In the genomic region with DNA sequence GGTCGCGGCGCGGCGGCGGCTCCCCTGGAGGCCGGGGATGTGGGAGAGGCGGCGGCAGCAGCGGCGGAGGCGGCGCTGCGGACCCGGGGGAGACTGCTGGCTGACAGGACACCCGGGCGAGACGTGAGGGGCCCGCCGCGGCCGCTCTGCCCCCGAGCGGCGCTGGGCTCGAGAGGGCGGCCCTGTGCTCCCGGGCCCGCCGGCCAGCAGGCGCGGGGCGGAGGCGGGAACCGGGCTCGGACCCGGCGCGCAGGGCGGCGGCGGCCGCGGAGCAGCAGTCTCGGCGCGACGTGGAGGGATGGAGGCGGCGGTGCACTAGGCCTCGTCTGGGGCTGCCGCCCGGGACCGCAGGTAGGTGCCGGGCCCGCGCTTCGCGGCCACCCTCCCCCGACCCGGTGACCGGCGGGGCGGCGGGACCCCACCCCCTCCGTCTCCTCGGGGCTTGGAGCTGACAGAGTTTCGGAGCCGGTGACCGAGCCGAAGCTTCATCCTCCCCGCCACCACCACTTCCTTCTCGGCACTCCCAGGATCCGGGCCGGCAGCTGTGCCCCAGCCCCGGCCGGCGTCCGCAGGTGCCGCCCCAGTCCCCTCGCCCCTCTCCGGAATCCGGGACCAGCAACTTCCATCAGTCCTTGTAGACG, we compare ENCODE assay signal across 8 mouse cellular contexts. TPM values are rescaled to one million over a fixed set of nuclear protein-coding genes. Genes with fewer than 3 reads are reported as not detected.
DNase-seq lines count a peak whose midpoint lies in the region; ATAC-seq and TF ChIP-seq lines count a peak whose summit lies in the region.

A gene (plus strand): TSS at position 261 of the 641 bp plus-strand sequence.

- dilution Hi-C loops in CH12.LX (cut with MboI; ENCODE audit: extremely low pct_ligation_motif_present, extremely low pct_unique_long_range_greater_than_20kb, low sequenced_read_pairs), result no loop called here

- H3K36me3 ChIP-seq in CH12.LX (replicated peaks in 1 of 2; ENCODE audit: control insufficient read depth in 1 of 2, insufficient read depth in 1 of 2, low read length in 1 of 2), result no peaks in the 10 kb centered on the region
- no peaks in the 10 kb centered on the region for H3K36me3 ChIP-seq in forebrain, embryonic 13.5 days (ENCODE audit: poor library complexity, severe bottlenecking)
- H3K36me3 ChIP-seq in neural tube, embryonic 15.5 days, result no peaks in the 10 kb centered on the region

- WGBS in forebrain, embryonic 13.5 days, result under 1% methylated on average over 30 of the region's 84 CpGs
- WGBS in lung, adult 2 months, result under 1% methylated on average over 55 of the region's 84 CpGs
- under 1% methylated on average over 34 of the region's 84 CpGs for WGBS in neural tube, embryonic 15.5 days

- DNase-seq in CH12.LX (ENCODE audit: extremely low read depth), result peak; percentile 45
- DNase-seq in heart, postnatal 10 days, result peak; percentile 71 to 75
- peak; percentile 67 to 80 for DNase-seq in kidney, postnatal 4 days
- peak; percentile 75 for DNase-seq in lung, adult 2 months
- peak; percentile 51 for DNase-seq in thymus, postnatal 0 days (ENCODE audit: low spot score)

- peak within 1 kb of the TSS; percentile 88 for H3K4me2 ChIP-seq in CH12.LX (ENCODE audit: insufficient read depth, low read depth, poor library complexity, severe bottlenecking)
- H3K4me2 ChIP-seq in forebrain, embryonic 13.5 days, result peak within 1 kb of the TSS; percentile 66
- peak within 1 kb of the TSS; percentile 70 for H3K4me2 ChIP-seq in neural tube, embryonic 15.5 days

- TF ChIP-seq CTCF in CH12.LX (conservative IDR thresholded peaks at IDR 0.05 in 1 of 2, IDR thresholded peaks at IDR 0.05 in 1 of 2; ENCODE audit: low read depth in 2 of 2, low read length in 2 of 2), result no peak
- TF ChIP-seq CTCF in lung, adult 2 months (IDR thresholded peaks at IDR 0.05; ENCODE audit: insufficient read depth, low read length), result no peak

- no peak for TF ChIP-seq RAD21 in CH12.LX (IDR thresholded peaks at IDR 0.05; ENCODE audit: low read depth, low read length)

- intact Hi-C loops in heart, postnatal 10 days (cut with DNase I), result no loop called here

- peak within 1 kb of the TSS; percentile 71 to 99 (median 97) for H3K4me3 ChIP-seq in CH12.LX (replicated peaks in 1 of 3; ENCODE audit: low read depth in 2 of 3, low read length in 2 of 3, poor library complexity in 1 of 3)
- peak within 1 kb of the TSS; percentile 98 for H3K4me3 ChIP-seq in brown adipose tissue, adult 24 weeks (ENCODE audit: insufficient read depth, low read depth, low read length)
- H3K4me3 ChIP-seq in forebrain, embryonic 13.5 days, result peak within 1 kb of the TSS; percentile 91
- peak within 1 kb of the TSS; percentile 95 for H3K4me3 ChIP-seq in lung, adult 2 months (replicated peaks; ENCODE audit: extremely low read depth, low read depth, low read length)
- H3K4me3 ChIP-seq in neural tube, embryonic 15.5 days (replicated peaks), result peak within 1 kb of the TSS; percentile 90

- peak; percentile 34; the same call in 1 of the 2 replicates for TF ChIP-seq POLR2A in CH12.LX (IDR thresholded peaks at IDR 0.05; ENCODE audit: low read depth, low read length)
- no peak; the same call in 1 of the 2 replicates for TF ChIP-seq POLR2A in lung, adult 2 months (IDR thresholded peaks at IDR 0.05; ENCODE audit: borderline replicate concordance, extremely low read depth, low read depth, low read length)

- ATAC-seq in forebrain, embryonic 13.5 days, result peak; percentile 87
- ATAC-seq in neural tube, embryonic 15.5 days (ENCODE audit: low FRiP score), result peak; percentile 86

- peaks cover 45% of the 10 kb centered on the region for H3K79me2 ChIP-seq in CH12.LX (replicated peaks; ENCODE audit: control insufficient read depth, extremely low read depth, insufficient read depth, poor library complexity, severe bottlenecking)

- H3K27ac ChIP-seq in CH12.LX (ENCODE audit: insufficient read depth, low read depth), result peak within 1 kb of the TSS; percentile 79
- H3K27ac ChIP-seq in brown adipose tissue, adult 24 weeks (replicated peaks; ENCODE audit: low read depth, low read length), result peak within 1 kb of the TSS; percentile 98
- peak within 1 kb of the TSS; percentile 97 for H3K27ac ChIP-seq in forebrain, embryonic 13.5 days
- peak within 1 kb of the TSS; percentile 95 for H3K27ac ChIP-seq in neural tube, embryonic 15.5 days (replicated peaks)

- TF ChIP-seq EP300 in CH12.LX (IDR thresholded peaks at IDR 0.05; ENCODE audit: low read length), result no peak

- H3K27me3 ChIP-seq in CH12.LX (replicated peaks), result no peaks in the 10 kb centered on the region
- no peaks in the 10 kb centered on the region for H3K27me3 ChIP-seq in forebrain, embryonic 13.5 days
- H3K27me3 ChIP-seq in neural tube, embryonic 15.5 days (replicated peaks), result no peaks in the 10 kb centered on the region

- H3K4me1 ChIP-seq in CH12.LX (ENCODE audit: control insufficient read depth in 1 of 2, insufficient read depth in 2 of 2), result peaks cover 3 to 31% of the 10 kb centered on the region in 2 experiments; a peak in 3 of 4 replicates
- H3K4me1 ChIP-seq in brown adipose tissue, adult 24 weeks (ENCODE audit: control insufficient read depth, insufficient read depth, insufficient read length, low read length), result peaks cover 4% of the 10 kb centered on the region
- peaks cover 17% of the 10 kb centered on the region for H3K4me1 ChIP-seq in forebrain, embryonic 13.5 days
- H3K4me1 ChIP-seq in lung, adult 2 months (ENCODE audit: control insufficient read depth, insufficient read depth, low read length), result peaks cover 22% of the 10 kb centered on the region
- H3K4me1 ChIP-seq in neural tube, embryonic 15.5 days, result peaks cover 24% of the 10 kb centered on the region

- H3K9ac ChIP-seq in CH12.LX (ENCODE audit: insufficient read depth, low read depth), result peak within 1 kb of the TSS; percentile 87
- peak within 1 kb of the TSS; percentile 99 for H3K9ac ChIP-seq in forebrain, embryonic 13.5 days
- peak within 1 kb of the TSS; percentile 98 for H3K9ac ChIP-seq in neural tube, embryonic 15.5 days (replicated peaks)

- no peaks in the 10 kb centered on the region for H3K9me3 ChIP-seq in CH12.LX (replicated peaks; ENCODE audit: low read length)
- no peaks in the 10 kb centered on the region for H3K9me3 ChIP-seq in forebrain, embryonic 13.5 days (replicated peaks)
- H3K9me3 ChIP-seq in neural tube, embryonic 15.5 days (replicated peaks), result no peaks in the 10 kb centered on the region

- in situ Hi-C loops in CH12.LX (cut with MboI; ENCODE audit: low pct_ligation_motif_present, low pct_unique_long_range_greater_than_20kb, low sequenced_read_pairs), result no loop called here

TF ChIP-seq in CH12.LX, 34 proteins besides CTCF, POLR2A, EP300 and RAD21:
- TF ChIP-seq NRF1 (IDR thresholded peaks at IDR 0.05; ENCODE audit: low read depth, low read length), result no peak
- peak; percentile 99 for TF ChIP-seq UBTF (IDR thresholded peaks at IDR 0.05; ENCODE audit: low read depth, low read length)
- 0 out of 2 replicates have a peak, but pooled peaks have one; percentile 13 for TF ChIP-seq BHLHE40 (IDR thresholded peaks at IDR 0.05; ENCODE audit: low read depth, low read length)
- TF ChIP-seq MXI1 (IDR thresholded peaks at IDR 0.05; ENCODE audit: low read depth, low read length), result peak; percentile 13; the same call in 1 of the 2 replicates
- no peak for TF ChIP-seq JUN (IDR thresholded peaks at IDR 0.05; ENCODE audit: insufficient read depth, low read depth, low read length)
- TF ChIP-seq HCFC1 (IDR thresholded peaks at IDR 0.05; ENCODE audit: low read depth, low read length), result 0 out of 2 replicates have a peak, but pooled peaks have one; percentile 23
- peak; percentile 52; the same call in 1 of the 2 replicates for TF ChIP-seq IRF4 (IDR thresholded peaks at IDR 0.05; ENCODE audit: low read depth, low read length)

RNA-seq across cellular contexts. Expression of the gene that starts here (rescaled TPM):
- total RNA-seq in CH12.LX (2012; rRNA removed) (20.4 and 24.7 TPM in 2 replicates), CH12.LX (2014; rRNA removed) (37.5 and 43.5 TPM in 2 replicates)
- polyA plus RNA-seq in CH12.LX (2012; ENCODE audit: insufficient read length, low read depth), result 22.7 and 22.9 TPM in 2 replicates
- polyA plus RNA-seq in brown adipose tissue, adult 24 weeks (2012; ENCODE audit: insufficient read depth, insufficient read length, missing spikeins), result 24.0 and 27.4 TPM in 2 replicates
- polyA plus RNA-seq in forebrain, embryonic 13.5 days (2015; fragmentation: Nextera tagmentation; extraction: Ambion mirVana), result 9.4 and 10.1 TPM in 2 replicates
- total RNA-seq in heart, postnatal 10 days (2021), result 10 to 100 TPM; 21.7 to 24.6 TPM
- polyA plus RNA-seq in lung, adult 2 months (2012; rRNA removed), result 10.1 and 21.3 TPM in 2 replicates
- 10.3 and 10.4 TPM in 2 replicates for polyA plus RNA-seq in neural tube, embryonic 15.5 days (2015; fragmentation: Nextera tagmentation; extraction: Ambion mirVana)
- 11.0 and 14.9 TPM in 2 replicates for polyA plus RNA-seq in thymus, postnatal 0 days (2015; fragmentation: Nextera tagmentation; extraction: Ambion mirVana)

Comparison
In these comparisons a context has a peak if more than half of its experiments do, and no peak if none do; other contexts are left out.
1. Peak in every context shown above with its lines: DNase-seq, ATAC-seq, H3K4me3 ChIP-seq and H3K27ac ChIP-seq.